Mouse (Mus musculus): Measurements from ENCODE around the gene Gpn2. TPM values are rescaled to one million over a fixed set of nuclear protein-coding genes. Genes with fewer than 3 reads are reported as not detected.

Gene Gpn2
- total and polyA plus RNA-seq, 3 experiments: 35.9 to 36.8 (median 36.2) TPM

DNA sequence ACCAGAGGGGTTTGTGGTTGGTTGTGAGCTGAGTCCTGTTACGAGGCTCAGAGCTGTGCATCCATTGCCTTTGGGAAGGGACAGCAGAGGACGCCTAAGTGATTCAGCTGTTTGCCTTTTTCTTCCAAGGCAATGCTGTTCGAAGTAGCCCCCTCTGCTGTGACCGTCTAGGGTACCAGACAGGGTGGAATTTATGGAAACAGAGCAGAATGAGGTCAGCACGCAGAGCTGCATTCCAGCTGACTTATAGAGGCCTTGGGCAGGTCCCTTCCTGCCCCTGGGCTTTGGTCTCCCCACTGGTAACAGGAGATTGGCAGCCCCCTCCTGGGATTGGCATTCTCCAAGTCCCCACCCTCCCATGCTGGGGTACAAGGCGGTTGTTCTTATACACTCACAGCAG is 20.7 kb downstream of the Gpn2 start:
- H3K27me3 ChIP-seq (replicated peaks): no peaks in the 10 kb centered on the region
- H3K4me3 ChIP-seq (replicated peaks in 1 of 3; ENCODE audit: low read depth in 2 of 3, low read length in 2 of 3, poor library complexity in 1 of 3): no peak overlapping the region
- H3K4me2 ChIP-seq (ENCODE audit: insufficient read depth, low read depth, poor library complexity, severe bottlenecking): no peak overlapping the region
- no peak overlapping the region for H3K9ac ChIP-seq (ENCODE audit: insufficient read depth, low read depth)
- no peak overlapping the region for H3K27ac ChIP-seq (ENCODE audit: insufficient read depth, low read depth)
- no peaks in the 10 kb centered on the region for H3K79me2 ChIP-seq (replicated peaks; ENCODE audit: control insufficient read depth, extremely low read depth, insufficient read depth, poor library complexity, severe bottlenecking)
- TF ChIP-seq POLR2AphosphoS2 (IDR thresholded peaks at IDR 0.05; ENCODE audit: low read depth, low read length): no peak
- no peak for TF ChIP-seq MEF2A (IDR thresholded peaks at IDR 0.05; ENCODE audit: borderline replicate concordance, low read depth, low read length)
- no peak for TF ChIP-seq JUND (conservative IDR thresholded peaks at IDR 0.05; ENCODE audit: low read depth, low read length)
- TF ChIP-seq BHLHE40 (IDR thresholded peaks at IDR 0.05; ENCODE audit: low read depth, low read length): no peak
- TF ChIP-seq E2F4 (IDR thresholded peaks at IDR 0.05; ENCODE audit: insufficient replicate concordance, low read depth, low read length): no peak
- no peak for TF ChIP-seq NELFE (IDR thresholded peaks at IDR 0.05; ENCODE audit: low read depth, low read length)
- TF ChIP-seq POLR2A (IDR thresholded peaks at IDR 0.05; ENCODE audit: low read depth, low read length): no peak
- TF ChIP-seq NRF1 (IDR thresholded peaks at IDR 0.05; ENCODE audit: low read depth, low read length): no peak
- no peak for TF ChIP-seq CHD2 (IDR thresholded peaks at IDR 0.05; ENCODE audit: low read length)
- no peak for TF ChIP-seq MAZ (IDR thresholded peaks at IDR 0.05; ENCODE audit: low read depth, low read length)
- no peak for TF ChIP-seq EP300 (IDR thresholded peaks at IDR 0.05; ENCODE audit: low read length)
- no peak for TF ChIP-seq IRF4 (IDR thresholded peaks at IDR 0.05; ENCODE audit: low read depth, low read length)
- TF ChIP-seq HCFC1 (IDR thresholded peaks at IDR 0.05; ENCODE audit: low read depth, low read length): no peak
- no peak for TF ChIP-seq UBTF (IDR thresholded peaks at IDR 0.05; ENCODE audit: low read depth, low read length)
- peaks cover 3 to 23% of the 10 kb centered on the region in 2 experiments for H3K4me1 ChIP-seq (ENCODE audit: control insufficient read depth in 1 of 2, insufficient read depth in 2 of 2)
- in situ Hi-C loops (cut with MboI; ENCODE audit: low pct_ligation_motif_present, low pct_unique_long_range_greater_than_20kb, low sequenced_read_pairs): no loop called here
- dilution Hi-C loops (cut with MboI; ENCODE audit: extremely low pct_ligation_motif_present, extremely low pct_unique_long_range_greater_than_20kb, low sequenced_read_pairs): no loop called here
- peaks cover 29 to 79% of the 10 kb centered on the region in 2 experiments for H3K36me3 ChIP-seq (replicated peaks in 1 of 2; ENCODE audit: control insufficient read depth in 1 of 2, insufficient read depth in 1 of 2, low read length in 1 of 2)
- no peaks in the 10 kb centered on the region for H3K9me3 ChIP-seq (replicated peaks; ENCODE audit: low read length)
- DNase-seq (ENCODE audit: extremely low read depth): no peak

DNA sequence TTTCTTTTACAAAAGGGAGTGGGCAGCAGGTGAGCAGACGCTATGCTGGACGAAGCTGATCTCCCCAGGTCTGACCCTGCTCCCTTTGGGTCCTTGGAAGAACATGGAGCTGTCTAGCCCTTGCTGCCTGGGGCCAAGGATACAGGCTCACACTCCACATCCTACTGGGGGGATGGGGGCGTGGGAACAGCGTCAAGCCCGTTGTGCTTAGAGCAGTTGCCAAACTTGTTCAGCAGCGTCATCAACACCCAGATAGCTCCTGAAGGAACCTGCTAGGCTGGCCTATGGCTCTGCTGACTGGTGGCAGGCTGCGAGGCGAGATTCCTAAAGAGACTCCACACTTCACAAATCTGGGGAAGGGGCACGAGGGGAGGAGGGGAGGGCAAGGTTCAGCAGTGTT is 21.2 kb downstream of the Gpn2 start:
- Histone ChIP-seq H3K4me2 (ENCODE audit: insufficient read depth, low read depth, poor library complexity, severe bottlenecking) (no peak overlapping the region), H3K36me3 (replicated peaks in 1 of 2; ENCODE audit: control insufficient read depth in 1 of 2, insufficient read depth in 1 of 2, low read length in 1 of 2) (peaks cover 29 to 84% of the 10 kb centered on the region in 2 experiments), H3K9ac (ENCODE audit: insufficient read depth, low read depth) (no peak overlapping the region), H3K27me3 (replicated peaks) (no peaks in the 10 kb centered on the region), H3K27ac (ENCODE audit: insufficient read depth, low read depth) (no peak overlapping the region), H3K4me1 (ENCODE audit: control insufficient read depth in 1 of 2, insufficient read depth in 2 of 2) (peaks cover 5 to 23% of the 10 kb centered on the region in 2 experiments; a peak in 3 of 4 replicates), H3K79me2 (replicated peaks; ENCODE audit: control insufficient read depth, extremely low read depth, insufficient read depth, poor library complexity, severe bottlenecking) (no peaks in the 10 kb centered on the region), H3K4me3 (replicated peaks in 1 of 3; ENCODE audit: low read depth in 2 of 3, low read length in 2 of 3, poor library complexity in 1 of 3) (no peak overlapping the region), H3K9me3 (replicated peaks; ENCODE audit: low read length) (no peaks in the 10 kb centered on the region)
- in situ Hi-C loops (cut with MboI; ENCODE audit: low pct_ligation_motif_present, low pct_unique_long_range_greater_than_20kb, low sequenced_read_pairs) (no loop called here), dilution Hi-C loops (cut with MboI; ENCODE audit: extremely low pct_ligation_motif_present, extremely low pct_unique_long_range_greater_than_20kb, low sequenced_read_pairs) (no loop called here)
- TF ChIP-seq POLR2AphosphoS2 (IDR thresholded peaks at IDR 0.05; ENCODE audit: low read depth, low read length) (no peak), CTCF (conservative IDR thresholded peaks at IDR 0.05 in 1 of 2, IDR thresholded peaks at IDR 0.05 in 1 of 2; ENCODE audit: low read depth in 2 of 2, low read length in 2 of 2) (no peak), ZNF384 (IDR thresholded peaks at IDR 0.05; ENCODE audit: low read depth, low read length) (no peak), MXI1 (IDR thresholded peaks at IDR 0.05; ENCODE audit: low read depth, low read length) (no peak), ZC3H11A (IDR thresholded peaks at IDR 0.05; ENCODE audit: low read depth, low read length) (no peak), GABPA (IDR thresholded peaks at IDR 0.05; ENCODE audit: insufficient replicate concordance, low read depth, low read length) (no peak), CHD1 (IDR thresholded peaks at IDR 0.05; ENCODE audit: low read depth, low read length) (no peak), BHLHE40 (IDR thresholded peaks at IDR 0.05; ENCODE audit: low read depth, low read length) (no peak), NELFE (IDR thresholded peaks at IDR 0.05; ENCODE audit: low read depth, low read length) (no peak), ELF1 (IDR thresholded peaks at IDR 0.05; ENCODE audit: low read depth, low read length) (no peak), MAFK (IDR thresholded peaks at IDR 0.05; ENCODE audit: insufficient replicate concordance, low read length) (no peak), UBTF (IDR thresholded peaks at IDR 0.05; ENCODE audit: low read depth, low read length) (no peak), TCF12 (IDR thresholded peaks at IDR 0.05; ENCODE audit: low read depth, low read length) (no peak), KAT2A (IDR thresholded peaks at IDR 0.05; ENCODE audit: insufficient replicate concordance, low read length) (no peak)
- no peak for DNase-seq (ENCODE audit: extremely low read depth)
